Mouse (Mus musculus) urinary bladder, adult 2 months (tissue): Measurements from ENCODE around the gene Frrs1. TPM values are rescaled to one million over a fixed set of nuclear protein-coding genes. Genes with fewer than 3 reads are reported as not detected.
"Not testable (repeated sequence)": the region's sequence is repeated elsewhere in the genome, so short reads cannot be mapped to it uniquely, and the experiment has no call there.

Source experiments
- DNase-seq: peaks from one replicate; pipeline ENCODE4 v3.0.0; 2022; ENCODE audit warnings: low spot score
- polyA plus RNA-seq: library from polyadenylated mRNA; depleted of rRNA; stranded (reverse); fragments of >200 nt; gene quantifications from 2 replicates; pipeline ENCODE4 v1.2.3, GENCODE M21; 2012; rRNA removed

Frrs1 gene
- 14.6 and 15.3 TPM in 2 replicates for polyA plus RNA-seq

DNA sequence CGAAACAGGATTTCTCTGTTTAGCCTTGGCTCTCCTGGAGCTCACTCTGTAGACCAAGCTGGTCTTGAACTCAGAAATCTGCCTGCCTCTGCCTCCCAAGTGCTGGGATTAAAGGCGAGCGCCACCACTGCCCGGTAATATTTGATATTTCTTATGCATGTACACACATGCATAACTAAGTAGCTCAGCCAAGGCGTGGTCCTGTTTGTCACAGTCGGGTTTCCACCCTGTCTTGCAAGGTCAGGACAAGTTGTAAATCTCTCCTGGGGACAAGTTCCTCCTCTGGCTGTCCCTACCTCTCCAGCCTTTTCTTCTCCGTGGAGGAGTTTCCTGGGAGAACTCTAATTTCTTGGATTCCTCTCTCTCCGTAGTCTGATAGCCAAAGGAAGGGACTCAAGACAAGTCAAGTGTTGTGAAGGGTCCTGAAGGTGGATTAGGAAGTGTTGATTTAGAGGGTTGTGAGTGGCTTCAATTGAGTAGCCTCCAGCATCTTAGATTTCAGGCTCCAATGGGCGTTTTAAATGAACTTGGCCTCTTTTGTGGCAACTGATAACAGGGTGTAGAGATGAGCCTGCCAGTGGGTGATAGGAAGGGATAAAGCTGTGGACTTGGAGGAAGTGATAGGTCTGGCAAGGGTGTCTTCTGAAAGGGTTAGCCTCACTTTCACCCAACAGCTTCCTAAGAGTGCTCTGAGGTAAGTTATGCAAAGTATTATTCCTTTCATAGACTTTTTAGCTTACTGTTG is at the start of gene Frrs1:
Frrs1 (plus strand) TSS at position 524 of the 745 bp plus-strand sequence.
- no peak for DNase-seq

DNA sequence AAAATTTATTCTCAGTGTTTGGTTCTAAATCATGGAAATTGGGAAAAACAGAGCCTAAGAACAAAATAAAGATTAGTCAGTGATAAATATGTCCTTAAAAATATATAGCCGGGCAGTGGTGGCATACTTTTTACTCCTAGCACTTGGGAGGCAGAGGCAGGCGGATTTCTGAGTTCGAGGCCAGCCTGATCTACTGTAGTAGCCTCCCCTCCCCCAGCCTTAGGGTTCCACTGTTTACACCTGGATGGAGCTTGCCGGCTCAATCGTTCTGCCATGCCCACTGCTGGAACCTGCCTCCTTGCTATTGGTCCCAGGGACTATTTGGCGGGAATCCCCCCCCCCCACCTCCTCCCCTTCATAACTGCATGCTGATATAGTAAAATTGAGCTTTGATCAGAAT is 48.9 kb upstream of the Frrs1 start:
- not testable (repeated sequence) for DNase-seq

DNA sequence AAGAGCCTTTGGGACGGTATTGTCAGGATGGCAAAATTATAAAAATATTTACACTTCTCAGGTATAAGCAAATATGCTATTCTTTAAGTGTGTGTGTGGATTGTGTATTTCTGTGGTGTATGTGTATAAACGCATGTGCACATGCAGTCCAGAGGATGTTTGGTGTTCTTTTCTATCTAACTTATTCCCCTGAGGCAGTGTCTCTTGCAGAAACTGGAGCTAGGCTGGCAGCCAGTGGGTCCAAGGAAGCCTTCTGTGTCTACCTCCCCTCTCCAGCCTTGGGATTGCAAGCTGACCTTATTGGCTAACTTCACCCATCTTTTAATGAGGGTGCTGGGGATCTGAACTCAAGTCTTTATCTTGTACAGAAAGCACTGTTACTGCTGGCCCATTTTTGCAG is 46.3 kb upstream of the Frrs1 start:
- no peak for DNase-seq

GRCm38 (mm10) chr3:116815305-116815797 is 43.9 kb upstream of the Frrs1 start:
- no peak for DNase-seq

DNA sequence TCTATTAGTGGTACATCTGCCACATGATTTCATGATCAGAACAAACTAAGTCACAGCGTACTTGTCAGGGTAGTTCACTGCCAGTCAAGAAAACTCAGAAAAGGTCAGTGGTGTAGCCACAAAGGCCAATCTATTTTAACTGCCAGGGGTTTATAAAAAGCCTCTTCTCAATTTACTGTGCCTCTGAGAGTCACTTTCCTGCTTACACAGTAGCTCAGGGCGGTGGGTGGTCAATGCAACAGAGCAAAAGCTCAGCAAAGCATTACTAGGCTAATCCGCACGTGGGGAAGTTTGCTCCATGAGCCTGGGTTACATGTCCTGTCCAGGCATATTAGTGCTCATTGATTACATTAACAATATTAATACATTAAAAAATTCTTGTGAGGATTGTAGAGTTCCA is 43.3 kb upstream of the Frrs1 start:
- no peak for DNase-seq

- DNase-seq: no peak
These were observed 42.5 kb upstream of the Frrs1 start for GRCm38 (mm10) chr3:116816674-116817215.

- no peak for DNase-seq
These were observed 42.0 kb upstream of the Frrs1 start for GRCm38 (mm10) chr3:116817231-116817630.

DNA sequence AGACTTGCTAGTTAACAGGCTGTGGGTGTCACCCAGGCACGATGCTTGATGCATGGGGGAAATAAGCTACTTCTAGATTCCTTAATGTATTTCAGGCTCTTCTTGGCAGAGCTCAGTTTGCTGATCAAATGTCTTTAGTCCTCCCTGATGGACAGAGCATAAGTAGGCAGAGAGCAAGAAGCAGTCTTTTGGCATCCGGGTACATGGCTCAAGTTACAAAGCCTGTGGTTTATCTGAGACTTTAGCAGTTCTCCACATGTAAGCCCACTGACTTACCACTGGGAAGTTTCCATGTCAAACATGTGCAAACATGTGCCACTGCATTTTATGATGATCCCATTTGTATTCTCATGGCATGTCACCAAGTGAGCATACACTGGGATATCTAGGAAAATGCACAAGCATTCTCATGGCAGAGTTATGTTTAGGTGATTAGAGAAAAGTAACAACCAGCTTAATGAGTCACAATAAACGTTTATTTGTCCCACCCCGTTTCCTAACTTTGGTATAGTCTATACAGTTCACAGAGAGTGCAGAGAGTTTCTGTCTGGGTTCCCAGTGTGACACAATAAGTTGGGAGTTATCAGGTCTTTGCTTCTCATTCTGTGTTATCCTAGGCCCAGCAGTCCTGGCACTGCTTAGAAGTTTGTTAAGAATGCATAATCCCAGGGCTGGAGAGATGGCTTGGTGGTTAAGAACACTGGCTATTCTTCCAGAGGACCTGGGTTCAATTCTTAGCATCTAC is 32.6 kb upstream of the Frrs1 start:
- DNase-seq: no peak

GRCm38 (mm10) chr3:116829274-116829920 is 29.9 kb upstream of the Frrs1 start:
- DNase-seq: no peak

DNA sequence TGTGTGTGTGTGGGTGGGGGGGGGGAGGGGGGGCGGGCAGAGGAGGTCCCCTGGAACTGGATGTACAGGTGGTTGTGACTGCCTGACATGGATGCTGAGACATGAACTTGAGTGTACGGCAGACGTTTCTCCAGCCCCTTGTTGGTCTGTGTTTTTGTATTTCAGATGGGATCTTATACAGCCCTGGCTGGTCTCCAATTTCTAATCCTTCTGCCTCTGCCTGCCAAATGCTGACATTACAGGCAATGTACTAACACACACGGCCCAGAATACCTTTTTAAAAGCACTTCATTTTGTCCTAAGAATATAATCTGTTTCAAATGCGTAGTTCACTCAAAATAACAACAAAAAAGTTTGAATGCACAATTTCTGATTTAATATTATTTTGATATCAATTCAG is 27.9 kb upstream of the Frrs1 start:
- DNase-seq: no peak

DNA sequence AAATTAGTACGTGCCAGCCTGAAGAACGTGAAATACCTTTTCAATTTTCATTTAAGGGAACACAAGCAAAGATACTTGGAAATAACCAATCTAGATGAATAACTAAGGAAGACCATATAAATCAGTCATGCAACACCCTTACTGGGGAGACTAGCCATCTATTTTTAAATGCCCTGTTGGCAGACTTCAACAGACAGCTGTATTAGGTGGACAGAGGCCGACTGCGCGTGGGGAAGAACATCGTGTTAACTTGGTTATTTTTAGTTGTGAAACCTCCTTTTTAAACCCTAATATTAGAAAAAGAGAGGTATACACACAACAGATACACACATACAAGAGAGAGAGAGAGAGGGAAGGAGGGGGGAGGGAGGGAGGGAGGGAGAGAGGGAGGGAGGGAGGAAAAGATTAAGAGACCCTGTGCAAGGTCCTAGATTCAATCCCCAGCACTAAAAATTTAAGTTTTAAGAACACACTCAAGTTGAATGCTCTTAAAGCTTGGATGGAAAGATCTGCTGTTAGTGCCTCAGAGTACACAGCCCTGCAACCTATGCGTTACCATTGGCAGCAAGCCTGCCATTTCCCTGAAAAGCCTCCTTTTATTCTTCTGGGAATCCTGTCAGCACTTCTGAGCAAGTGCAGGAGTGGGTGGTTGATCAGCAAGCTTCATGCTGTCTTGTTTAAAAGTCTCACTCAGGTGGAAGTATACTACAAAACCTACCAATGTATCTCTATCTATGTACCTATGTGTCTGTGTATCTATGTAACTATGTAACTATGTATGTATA is 26.5 kb upstream of the Frrs1 start:
- no peak for DNase-seq

DNA sequence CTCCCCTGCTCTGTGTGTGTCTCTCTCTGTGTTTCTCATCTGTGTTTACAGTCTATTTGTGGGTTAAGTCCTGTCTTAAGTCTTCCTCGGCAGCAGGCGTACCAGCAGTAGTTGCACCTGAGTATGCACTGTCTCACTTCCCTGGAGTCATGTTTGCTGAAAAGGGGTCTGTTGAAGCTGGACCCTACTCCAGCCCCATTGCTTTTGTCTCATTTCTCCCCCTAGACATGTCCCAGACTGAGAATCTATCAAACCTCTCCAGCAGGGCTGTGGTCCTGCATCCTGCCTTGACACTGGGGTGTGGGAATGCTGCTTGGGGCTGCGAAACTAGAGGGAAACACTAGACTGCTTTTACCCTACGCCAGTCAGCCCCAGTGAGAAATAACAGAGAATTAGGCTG is 25.8 kb upstream of the Frrs1 start:
- no peak for DNase-seq

- no peak for DNase-seq
These were observed 25.0 kb upstream of the Frrs1 start for GRCm38 (mm10) chr3:116834241-116834640.

DNA sequence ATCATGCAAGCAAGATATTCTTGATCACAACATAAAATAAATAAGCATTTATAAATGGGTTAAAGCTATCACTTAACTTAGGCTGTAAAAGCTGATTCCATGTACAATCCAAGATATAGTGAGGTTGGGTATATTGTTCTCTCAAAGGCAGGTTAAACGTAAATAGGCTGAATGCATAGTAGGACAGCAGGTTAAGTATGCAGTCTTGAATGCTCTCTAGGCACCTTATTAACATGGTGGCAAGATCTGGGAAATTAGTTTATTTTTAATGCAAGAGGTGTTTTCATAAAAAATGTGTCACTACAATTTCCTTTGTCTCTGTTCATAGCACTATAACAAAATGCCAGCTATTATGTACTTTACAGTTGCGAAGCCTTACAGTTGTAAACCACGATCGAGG is 23.9 kb upstream of the Frrs1 start:
- DNase-seq: no peak

DNA sequence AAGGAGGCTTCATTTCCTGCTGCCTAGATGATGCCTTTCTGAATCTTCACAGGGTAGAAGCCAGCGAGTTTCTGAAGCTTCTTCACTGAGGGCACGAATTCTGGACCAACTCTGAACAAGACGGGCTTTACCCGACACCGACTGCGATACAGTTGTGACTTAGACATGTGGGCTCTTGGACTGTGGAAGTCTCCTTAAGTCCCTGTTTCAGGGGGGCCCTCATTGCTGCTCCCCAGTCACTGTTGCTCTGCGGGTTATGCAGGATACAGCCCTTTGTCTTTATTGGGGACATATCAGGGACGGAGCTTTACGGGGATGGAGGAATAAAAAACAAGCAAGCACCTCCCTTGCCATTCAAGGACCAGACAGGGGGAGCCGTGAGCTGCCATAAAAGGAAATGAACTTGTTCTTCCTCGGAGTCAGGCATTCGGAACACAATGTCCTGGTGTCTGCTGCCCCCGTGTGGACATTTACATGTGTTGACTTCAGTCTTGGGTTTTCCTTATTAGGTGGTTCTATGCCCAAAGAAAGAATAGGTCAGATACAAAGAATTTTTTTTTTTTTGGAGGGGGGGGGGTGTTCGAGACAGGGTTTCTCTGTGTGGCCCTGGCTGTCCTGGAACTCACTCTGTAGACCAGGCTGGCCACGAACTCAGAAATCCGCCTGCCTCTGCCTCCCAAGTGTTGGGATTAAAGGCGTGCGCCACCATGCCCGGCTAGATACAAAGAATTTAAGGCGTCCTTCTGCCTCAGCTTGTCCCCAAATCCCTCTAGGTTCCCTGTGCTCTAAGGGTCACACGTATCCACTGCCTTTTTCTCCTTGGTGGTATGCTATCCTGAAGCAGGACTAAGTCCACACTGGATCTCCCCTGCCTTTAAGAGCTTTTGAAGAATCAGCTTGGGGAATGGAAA is 23.2 kb upstream of the Frrs1 start:
- peak; percentile 47 for DNase-seq

GRCm38 (mm10) chr3:116836681-116837475 is 22.4 kb upstream of the Frrs1 start:
- DNase-seq: no peak

DNA sequence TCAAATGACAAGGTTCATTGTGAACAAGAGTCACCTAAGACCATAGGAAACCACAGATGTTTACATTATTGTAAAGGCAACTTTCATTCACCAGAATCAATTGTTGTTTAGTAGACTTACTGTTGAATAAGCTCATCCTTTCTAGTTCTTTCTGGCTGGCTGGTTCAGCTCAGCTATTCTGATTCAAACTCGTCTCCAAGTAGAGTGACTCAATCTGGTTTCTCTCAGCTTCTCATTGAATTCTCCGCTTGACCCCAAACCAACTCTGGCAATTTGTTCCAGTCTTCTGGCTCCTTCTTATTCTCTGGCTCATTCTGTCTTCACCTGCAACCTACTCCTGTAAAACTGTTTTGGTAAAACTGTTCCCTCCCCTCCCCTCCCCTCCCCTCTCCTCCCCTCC is 18.0 kb upstream of the Frrs1 start:
- no peak for DNase-seq

DNA sequence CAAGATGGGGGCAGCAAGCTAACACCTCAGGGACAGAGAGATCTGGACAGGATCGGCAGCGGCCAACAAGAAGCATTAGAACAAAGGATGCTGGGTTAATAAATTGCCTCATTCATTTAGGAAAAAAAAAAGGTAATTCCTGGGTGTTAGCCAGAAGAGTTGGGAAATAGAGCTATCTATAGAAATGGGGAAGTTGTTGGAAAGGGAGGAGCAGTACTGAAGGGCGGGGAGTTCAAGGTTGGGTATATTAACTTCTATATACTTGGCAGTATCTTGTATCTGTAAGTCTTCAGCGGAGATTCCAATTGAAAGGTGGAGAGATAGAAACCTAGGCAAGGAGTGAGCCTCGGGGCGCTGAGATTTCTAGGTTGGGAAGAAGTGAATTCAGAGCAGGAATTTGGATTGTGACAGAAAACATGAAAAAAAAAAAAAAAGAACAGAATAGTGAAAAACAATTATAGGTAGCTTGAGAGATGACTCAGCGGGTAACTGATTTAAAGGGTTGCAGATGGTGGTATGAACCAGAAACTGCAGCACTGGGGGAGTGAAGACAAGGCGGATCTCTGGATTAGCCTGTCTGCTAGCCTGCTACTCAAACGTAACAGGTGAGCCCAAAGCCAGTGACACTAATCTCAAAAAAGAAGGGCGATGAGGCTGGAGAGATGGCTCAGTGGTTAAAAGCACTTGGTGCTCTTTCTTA is 14.2 kb upstream of the Frrs1 start:
- no peak for DNase-seq

- DNase-seq: no peak
These were observed 13.2 kb upstream of the Frrs1 start for GRCm38 (mm10) chr3:116846084-116846483.
